Mouse (Mus musculus): ENCODE measurements at regions not wholly inside any gene's neighbourhood (a gene's known extent, or its start where the extent isn't known, plus 50 kb on each side); places are given as distances from the start of the nearest gene placed in this dataset.

- Histone ChIP-seq H3K27me3 (ENCODE audit: control insufficient read depth, insufficient read depth, low read length, poor library complexity, severe bottlenecking) (no peaks in the 10 kb centered on the region), H3K36me3 (ENCODE audit: control insufficient read depth, insufficient read depth, low read length, poor library complexity, severe bottlenecking) (no peaks in the 10 kb centered on the region)
- DNase-seq (ENCODE audit: low read depth, low spot score) = no peak
Observed at GRCm38 (mm10) chr4:142803819-142804218, 409.0 kb downstream of the Prdm2 start.

GRCm38 (mm10) chr4:142799291-142799690, 413.5 kb downstream of the Prdm2 start:
- no peaks in the 10 kb centered on the region for H3K36me3 ChIP-seq (ENCODE audit: control insufficient read depth, insufficient read depth, low read length, poor library complexity, severe bottlenecking)
- no peak for DNase-seq (ENCODE audit: low read depth, low spot score)
- H3K27me3 ChIP-seq (ENCODE audit: control insufficient read depth, insufficient read depth, low read length, poor library complexity, severe bottlenecking) = no peaks in the 10 kb centered on the region

- H3K27me3 ChIP-seq (ENCODE audit: control insufficient read depth, insufficient read depth, low read length, poor library complexity, severe bottlenecking) = no peaks in the 10 kb centered on the region
- no peak for DNase-seq (ENCODE audit: low read depth, low spot score)
Observed at GRCm38 (mm10) chr4:142798834-142799233, 414.0 kb downstream of the Prdm2 start.

GRCm38 (mm10) chr4:142792606-142792970, 420.2 kb downstream of the Prdm2 start:
- Histone ChIP-seq H3K27me3 (ENCODE audit: control insufficient read depth, insufficient read depth, low read length, poor library complexity, severe bottlenecking) (no peaks in the 10 kb centered on the region), H3K36me3 (ENCODE audit: control insufficient read depth, insufficient read depth, low read length, poor library complexity, severe bottlenecking) (no peaks in the 10 kb centered on the region)
- DNase-seq (ENCODE audit: low read depth, low spot score) = no peak

More at GRCm38 (mm10) chr4:142798834-142799233, 414.0 kb downstream of the Prdm2 start:
- no peaks in the 10 kb centered on the region for H3K36me3 ChIP-seq (ENCODE audit: control insufficient read depth, insufficient read depth, low read length, poor library complexity, severe bottlenecking)

- Histone ChIP-seq H3K36me3 (ENCODE audit: control insufficient read depth, insufficient read depth, low read length, poor library complexity, severe bottlenecking) (no peaks in the 10 kb centered on the region), H3K27me3 (ENCODE audit: control insufficient read depth, insufficient read depth, low read length, poor library complexity, severe bottlenecking) (no peaks in the 10 kb centered on the region)
- no peak for DNase-seq (ENCODE audit: low read depth, low spot score)
Observed at GRCm38 (mm10) chr4:142791823-142792605, 420.8 kb downstream of the Prdm2 start.

- no peak for DNase-seq (ENCODE audit: low read depth, low spot score)
- Histone ChIP-seq H3K36me3 (ENCODE audit: control insufficient read depth, insufficient read depth, low read length, poor library complexity, severe bottlenecking) (no peaks in the 10 kb centered on the region), H3K27me3 (ENCODE audit: control insufficient read depth, insufficient read depth, low read length, poor library complexity, severe bottlenecking) (no peaks in the 10 kb centered on the region)
Observed at GRCm38 (mm10) chr4:142789048-142789447, 423.7 kb downstream of the Prdm2 start.

- Histone ChIP-seq H3K36me3 (ENCODE audit: control insufficient read depth, insufficient read depth, low read length, poor library complexity, severe bottlenecking) (no peaks in the 10 kb centered on the region), H3K27me3 (ENCODE audit: control insufficient read depth, insufficient read depth, low read length, poor library complexity, severe bottlenecking) (no peaks in the 10 kb centered on the region)
- no peak for DNase-seq (ENCODE audit: low read depth, low spot score)
Observed at GRCm38 (mm10) chr4:142785386-142785785, 427.4 kb downstream of the Prdm2 start.

GRCm38 (mm10) chr4:142776711-142777411, 435.9 kb downstream of the Prdm2 start:
- Histone ChIP-seq H3K27me3 (ENCODE audit: control insufficient read depth, insufficient read depth, low read length, poor library complexity, severe bottlenecking) (no peaks in the 10 kb centered on the region), H3K36me3 (ENCODE audit: control insufficient read depth, insufficient read depth, low read length, poor library complexity, severe bottlenecking) (no peaks in the 10 kb centered on the region)
- DNase-seq (ENCODE audit: low read depth, low spot score) = no peak

- Histone ChIP-seq H3K27me3 (ENCODE audit: control insufficient read depth, insufficient read depth, low read length, poor library complexity, severe bottlenecking) (no peaks in the 10 kb centered on the region), H3K36me3 (ENCODE audit: control insufficient read depth, insufficient read depth, low read length, poor library complexity, severe bottlenecking) (no peaks in the 10 kb centered on the region)
- no peak for DNase-seq (ENCODE audit: low read depth, low spot score)
Observed at GRCm38 (mm10) chr4:142775023-142775422, 437.8 kb downstream of the Prdm2 start.

GRCm38 (mm10) chr4:142773651-142774151, 439.1 kb downstream of the Prdm2 start:
- no peaks in the 10 kb centered on the region for H3K27me3 ChIP-seq (ENCODE audit: control insufficient read depth, insufficient read depth, low read length, poor library complexity, severe bottlenecking)
- H3K36me3 ChIP-seq (ENCODE audit: control insufficient read depth, insufficient read depth, low read length, poor library complexity, severe bottlenecking) = no peaks in the 10 kb centered on the region
- DNase-seq (ENCODE audit: low read depth, low spot score) = no peak

GRCm38 (mm10) chr4:142772751-142773455, 439.9 kb downstream of the Prdm2 start:
- DNase-seq (ENCODE audit: low read depth, low spot score) = no peak
- no peaks in the 10 kb centered on the region for H3K27me3 ChIP-seq (ENCODE audit: control insufficient read depth, insufficient read depth, low read length, poor library complexity, severe bottlenecking)
- H3K36me3 ChIP-seq (ENCODE audit: control insufficient read depth, insufficient read depth, low read length, poor library complexity, severe bottlenecking) = no peaks in the 10 kb centered on the region

- no peaks in the 10 kb centered on the region for H3K36me3 ChIP-seq (ENCODE audit: control insufficient read depth, insufficient read depth, low read length, poor library complexity, severe bottlenecking)
- no peak for DNase-seq (ENCODE audit: low read depth, low spot score)
- H3K27me3 ChIP-seq (ENCODE audit: control insufficient read depth, insufficient read depth, low read length, poor library complexity, severe bottlenecking) = no peaks in the 10 kb centered on the region
Observed at GRCm38 (mm10) chr4:142771520-142772150, 441.2 kb downstream of the Prdm2 start.

- Histone ChIP-seq H3K36me3 (ENCODE audit: control insufficient read depth, insufficient read depth, low read length, poor library complexity, severe bottlenecking) (no peaks in the 10 kb centered on the region), H3K27me3 (ENCODE audit: control insufficient read depth, insufficient read depth, low read length, poor library complexity, severe bottlenecking) (no peaks in the 10 kb centered on the region)
- DNase-seq (ENCODE audit: low read depth, low spot score) = no peak
Observed at GRCm38 (mm10) chr4:142770177-142770576, 442.6 kb downstream of the Prdm2 start.

- DNase-seq (ENCODE audit: low read depth, low spot score) = no peak
- Histone ChIP-seq H3K36me3 (ENCODE audit: control insufficient read depth, insufficient read depth, low read length, poor library complexity, severe bottlenecking) (no peaks in the 10 kb centered on the region), H3K27me3 (ENCODE audit: control insufficient read depth, insufficient read depth, low read length, poor library complexity, severe bottlenecking) (no peaks in the 10 kb centered on the region)
Observed at GRCm38 (mm10) chr4:142767665-142768064, 445.1 kb downstream of the Prdm2 start.
